9 mouse cellular contexts compared by ENCODE assay signal in genomic region chr3:147063578-147064442, GRCm38 (mm10).
DNase-seq lines count a peak whose midpoint lies in the region; ATAC-seq and TF ChIP-seq lines count a peak whose summit lies in the region.
"Had no signal": no experiment of that assay in that cellular context is flagged by ENCODE, and none has a peak within 500 bp of the region (broad histone marks: within the 10 kb centered on the region; RNA-seq: fewer than 3 reads in every experiment).

No protein-coding gene starts in this region.

- no peak overlapping the region for H3K4me2 ChIP-seq in limb, embryonic 14.5 days (replicated peaks; ENCODE audit: low read depth, low read length, severe bottlenecking)
- H3K4me2 ChIP-seq: liver, embryonic 13.5 days had no signal

- H3K4me3 ChIP-seq in limb, embryonic 14.5 days (replicated peaks; ENCODE audit: low read length) = no peak overlapping the region
- H3K4me3 ChIP-seq: liver, embryonic 13.5 days had no signal

- no peaks in the 10 kb centered on the region for H3K27me3 ChIP-seq in limb, embryonic 14.5 days (ENCODE audit: control insufficient read depth, insufficient read depth, low read length)
- H3K27me3 ChIP-seq: liver, embryonic 13.5 days had no signal

- DNase-seq in cerebellum, postnatal 25 days = peak; percentile 25 to 41
- no peak for DNase-seq in cerebellum, adult 8-10 months
- peak; percentile 37 for DNase-seq in 3134 (ENCODE audit: extremely low read depth, insufficient read length, low spot score)
- peak; percentile 26 to 51 for DNase-seq in frontal cortex, adult 2 months (ENCODE audit: extremely low spot score in 1 of 2, low spot score in 1 of 2)
- peak; percentile 77 for DNase-seq in limb, embryonic 14.5 days (ENCODE audit: low spot score)
- peak; percentile 13 for DNase-seq in testis, postnatal 14 days (ENCODE audit: low spot score)
- DNase-seq in cerebellum, adult 18-20 months = no peak
- DNase-seq in spleen, adult 18-20 months = no peak
- DNase-seq: liver, embryonic 13.5 days had no signal

- peak; percentile 86 for ATAC-seq in limb, embryonic 14.5 days (ENCODE audit: low FRiP score, low read depth)

- H3K4me1 ChIP-seq in limb, embryonic 14.5 days (ENCODE audit: control insufficient read depth, insufficient read depth, low read length) = peaks cover 24% of the 10 kb centered on the region
- H3K4me1 ChIP-seq: liver, embryonic 13.5 days had no signal

- no peak for TF ChIP-seq POLR2A in limb, embryonic 14.5 days (IDR thresholded peaks at IDR 0.05; ENCODE audit: borderline replicate concordance, extremely low read depth, insufficient read depth, insufficient read length)

- WGBS in limb, embryonic 14.5 days = 48% methylated on average over 16 of the region's 16 CpGs

- no peak overlapping the region for H3K9ac ChIP-seq in limb, embryonic 14.5 days (ENCODE audit: low read depth, low read length, severe bottlenecking)
- H3K9ac ChIP-seq: liver, embryonic 13.5 days had no signal

- no peaks in the 10 kb centered on the region for H3K36me3 ChIP-seq in limb, embryonic 14.5 days (ENCODE audit: control insufficient read depth, insufficient read depth, low read length)
- H3K36me3 ChIP-seq: liver, embryonic 13.5 days had no signal

- H3K27ac ChIP-seq in limb, embryonic 14.5 days (replicated peaks; ENCODE audit: low read depth, low read length) = peak overlapping the region; percentile 28; the same call in 1 of the 2 replicates
- H3K27ac ChIP-seq: liver, embryonic 13.5 days had no signal

- H3K9me3 ChIP-seq in limb, embryonic 14.5 days (ENCODE audit: control insufficient read depth, low read length) = no peaks in the 10 kb centered on the region
- H3K9me3 ChIP-seq: liver, embryonic 13.5 days had no signal

Comparison
In these comparisons a context has a peak if more than half of its experiments do, and no peak if none do; other contexts are left out.
1. DNase-seq: peak in cerebellum, postnatal 25 days (2 of 2), 3134 (single experiment), frontal cortex, adult 2 months (2 of 2), limb, embryonic 14.5 days (single experiment) and testis, postnatal 14 days (single experiment); none in cerebellum, adult 8-10 months (single experiment), cerebellum, adult 18-20 months (0 of 2) and spleen, adult 18-20 months (0 of 2).